Mouse (Mus musculus) testis, postnatal 10 days (tissue): ENCODE measurements around the gene Thada.
A peak's percentile ranks its signal among the peaks of the same experiment; 100 is the strongest.

Experiments used
- DNase-seq: peaks from one replicate; pipeline ENCODE4 v3.0.0; 2021; ENCODE audit warnings: low spot score

The Thada gene

DNA sequence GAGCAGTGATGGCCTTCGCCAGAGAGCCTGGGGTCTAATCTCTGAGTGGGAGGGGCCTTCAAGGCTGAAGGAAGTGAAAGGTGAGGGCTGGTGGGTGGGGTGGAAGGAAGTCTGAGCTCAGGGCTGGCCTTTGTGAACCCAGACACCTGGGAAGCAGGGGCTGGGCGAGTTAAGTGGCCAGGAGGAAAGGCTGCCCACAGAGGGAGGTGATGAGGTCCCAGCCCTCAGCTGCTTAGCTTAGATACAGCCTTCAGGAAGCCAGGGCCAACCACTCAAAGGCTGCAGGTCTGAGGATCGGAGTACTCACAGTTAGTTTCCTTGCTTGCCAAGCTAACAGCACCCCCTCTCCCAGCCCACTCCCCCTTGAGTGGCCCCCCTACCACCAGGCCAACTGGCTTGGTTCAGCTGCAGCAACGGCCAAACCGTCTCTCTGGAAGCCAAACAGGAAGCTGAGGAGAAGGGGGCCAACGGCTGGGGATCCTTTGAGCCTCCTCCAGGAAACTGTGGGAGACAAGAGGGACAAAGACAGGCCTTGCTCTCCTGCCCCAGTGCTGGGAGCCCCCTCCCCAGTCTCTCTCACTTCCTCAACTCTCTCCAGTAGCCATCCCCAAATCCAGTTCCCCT, 304.7 kb downstream of the Thada start:
- DNase-seq: peak; percentile 47

GRCm38 (mm10) chr17:84158891-84159290, 307.1 kb downstream of the Thada start:
- DNase-seq: peak; percentile 25

GRCm38 (mm10) chr17:84158461-84158795, 307.6 kb downstream of the Thada start:
- DNase-seq: no peak

- DNase-seq: peak; percentile 35
These were observed 308.1 kb downstream of the Thada start for GRCm38 (mm10) chr17:84157743-84158460.

GRCm38 (mm10) chr17:84156748-84157742, 309.0 kb downstream of the Thada start:
- DNase-seq: peak; percentile 38

DNA sequence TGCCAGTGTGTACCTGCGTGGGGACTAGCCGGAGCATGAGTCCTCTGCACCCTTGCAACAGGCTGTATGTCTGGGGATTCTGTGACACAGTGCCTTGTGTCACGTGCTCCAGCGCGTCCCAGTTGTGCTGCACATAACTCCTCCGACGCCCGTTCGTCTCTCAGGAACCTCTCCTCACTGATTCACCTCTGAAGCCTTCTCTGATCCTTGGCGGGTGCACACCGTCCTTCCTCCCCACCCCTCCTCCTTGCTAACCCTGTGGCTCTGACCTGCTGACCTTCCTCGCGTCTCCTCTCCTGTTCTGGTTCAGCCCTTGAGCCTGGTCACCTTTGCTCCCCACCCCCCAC, 309.8 kb downstream of the Thada start:
- DNase-seq: no peak

- DNase-seq: peak; percentile 32
These were observed 310.3 kb downstream of the Thada start for GRCm38 (mm10) chr17:84155516-84156226.

- DNase-seq: peak; percentile 30
These were observed 311.0 kb downstream of the Thada start for GRCm38 (mm10) chr17:84155029-84155338.

GRCm38 (mm10) chr17:84154302-84155028, 311.5 kb downstream of the Thada start:
- DNase-seq: peak; percentile 45

- DNase-seq: peak; percentile 37
These were observed 312.8 kb downstream of the Thada start for GRCm38 (mm10) chr17:84152976-84153786.

DNA sequence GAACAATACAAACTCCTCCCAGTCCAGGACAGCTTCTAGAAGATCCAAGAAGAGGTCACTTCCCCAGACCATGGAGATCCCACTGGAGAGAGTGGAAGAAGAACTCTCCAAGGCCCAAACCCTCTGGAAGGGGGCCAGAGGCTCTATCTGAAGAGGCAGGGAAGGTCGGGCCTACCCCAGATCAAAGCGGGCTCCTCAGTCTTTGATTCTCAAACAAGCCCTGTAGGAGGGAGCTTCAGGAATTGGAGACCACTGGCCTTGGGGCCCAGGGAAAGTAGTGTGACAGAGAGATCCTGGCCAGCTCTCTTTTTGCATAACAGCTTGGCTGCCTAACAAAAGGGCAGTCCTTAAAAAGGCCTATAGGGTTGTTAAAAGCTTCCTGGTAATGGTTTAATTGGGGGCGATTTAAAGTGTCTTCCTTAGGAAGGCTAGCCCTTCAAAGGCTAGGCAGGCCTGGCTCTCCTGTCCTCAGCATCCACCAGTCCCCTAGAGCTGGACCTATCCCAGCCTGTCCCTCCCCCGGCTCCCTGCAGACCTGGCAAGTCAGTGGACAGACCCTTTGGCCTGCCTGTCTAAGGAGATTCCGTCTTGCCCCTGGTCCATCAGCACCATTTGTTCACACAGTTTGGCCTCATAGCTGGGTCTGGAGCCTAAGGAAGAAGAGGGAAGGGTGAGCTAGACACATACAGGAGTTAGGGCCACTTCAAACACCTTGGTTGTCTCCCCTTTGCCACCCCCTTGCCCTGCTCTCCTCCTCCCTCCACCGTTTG, 313.6 kb downstream of the Thada start:
- peak; percentile 52 for DNase-seq

- DNase-seq: peak; percentile 33
These were observed 314.7 kb downstream of the Thada start for GRCm38 (mm10) chr17:84151306-84151705.

DNA sequence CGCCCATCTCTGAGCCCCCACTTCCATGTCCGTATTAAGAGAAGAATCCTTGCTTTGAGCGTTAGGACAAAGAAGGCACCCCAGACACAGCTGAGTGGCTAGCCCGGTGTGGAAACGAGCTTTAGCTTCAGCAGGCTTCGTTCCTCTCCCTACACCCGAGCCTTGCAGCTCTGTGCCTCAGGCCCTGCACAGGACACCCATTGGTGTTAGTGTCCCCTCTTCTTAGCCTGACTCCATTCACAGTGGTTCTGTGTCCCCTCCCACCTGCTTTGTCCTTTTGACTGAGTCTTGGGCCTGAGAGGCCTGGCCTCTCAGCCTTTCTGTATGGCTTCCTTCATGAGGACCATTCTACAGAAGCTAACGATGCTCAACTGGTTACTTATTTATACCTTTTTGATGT, 315.7 kb downstream of the Thada start:
- DNase-seq: peak; percentile 27

- DNase-seq: peak; percentile 40
These were observed 316.4 kb downstream of the Thada start for GRCm38 (mm10) chr17:84149566-84149965.

DNA sequence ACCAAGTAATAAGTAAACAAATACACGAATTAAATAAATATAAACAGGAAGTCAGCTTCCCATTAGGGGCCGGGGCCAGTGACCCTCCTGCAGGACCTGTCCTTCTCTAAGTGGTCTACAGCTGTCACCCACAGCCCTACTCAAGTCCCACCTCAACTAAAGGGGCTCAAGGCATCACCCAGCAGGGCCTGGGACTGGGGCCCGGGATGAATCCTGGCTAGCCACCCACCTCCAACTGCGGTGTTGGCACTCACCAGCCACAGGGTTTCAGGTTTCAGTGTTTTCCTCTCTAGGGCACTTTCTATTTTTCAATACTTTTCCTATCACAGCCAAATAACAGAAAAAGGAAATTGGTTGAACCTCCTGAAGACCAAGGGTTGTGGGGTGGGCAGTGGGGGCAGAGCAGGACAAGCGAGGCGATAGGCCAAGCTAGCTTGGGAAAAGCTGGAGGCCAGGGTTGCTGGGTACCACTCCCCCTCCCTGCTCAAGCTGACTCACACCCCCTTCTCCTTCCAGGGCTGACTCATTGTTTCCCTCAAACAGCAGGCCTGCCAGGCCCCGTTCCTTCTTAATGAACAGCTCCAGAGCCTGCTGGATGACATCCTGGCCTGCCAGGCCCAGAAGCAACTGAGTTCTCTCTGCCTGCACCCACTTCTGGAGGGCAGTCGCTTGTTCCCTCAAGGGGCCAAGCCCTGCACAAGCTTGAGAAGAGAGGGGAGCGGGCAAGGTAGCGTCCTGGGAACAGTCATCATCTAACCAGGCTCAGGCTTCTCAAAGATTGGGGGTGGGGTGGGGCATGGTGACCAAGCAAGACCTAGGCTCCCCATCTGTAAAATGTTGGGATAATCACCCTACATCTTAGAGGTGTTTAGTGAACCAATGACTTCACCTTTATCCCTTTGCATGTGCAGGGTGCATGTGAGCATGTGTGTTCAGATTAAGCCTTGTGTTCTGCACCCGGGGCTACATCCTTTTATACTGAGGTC, 317.2 kb downstream of the Thada start:
- peak; percentile 50 for DNase-seq

DNA sequence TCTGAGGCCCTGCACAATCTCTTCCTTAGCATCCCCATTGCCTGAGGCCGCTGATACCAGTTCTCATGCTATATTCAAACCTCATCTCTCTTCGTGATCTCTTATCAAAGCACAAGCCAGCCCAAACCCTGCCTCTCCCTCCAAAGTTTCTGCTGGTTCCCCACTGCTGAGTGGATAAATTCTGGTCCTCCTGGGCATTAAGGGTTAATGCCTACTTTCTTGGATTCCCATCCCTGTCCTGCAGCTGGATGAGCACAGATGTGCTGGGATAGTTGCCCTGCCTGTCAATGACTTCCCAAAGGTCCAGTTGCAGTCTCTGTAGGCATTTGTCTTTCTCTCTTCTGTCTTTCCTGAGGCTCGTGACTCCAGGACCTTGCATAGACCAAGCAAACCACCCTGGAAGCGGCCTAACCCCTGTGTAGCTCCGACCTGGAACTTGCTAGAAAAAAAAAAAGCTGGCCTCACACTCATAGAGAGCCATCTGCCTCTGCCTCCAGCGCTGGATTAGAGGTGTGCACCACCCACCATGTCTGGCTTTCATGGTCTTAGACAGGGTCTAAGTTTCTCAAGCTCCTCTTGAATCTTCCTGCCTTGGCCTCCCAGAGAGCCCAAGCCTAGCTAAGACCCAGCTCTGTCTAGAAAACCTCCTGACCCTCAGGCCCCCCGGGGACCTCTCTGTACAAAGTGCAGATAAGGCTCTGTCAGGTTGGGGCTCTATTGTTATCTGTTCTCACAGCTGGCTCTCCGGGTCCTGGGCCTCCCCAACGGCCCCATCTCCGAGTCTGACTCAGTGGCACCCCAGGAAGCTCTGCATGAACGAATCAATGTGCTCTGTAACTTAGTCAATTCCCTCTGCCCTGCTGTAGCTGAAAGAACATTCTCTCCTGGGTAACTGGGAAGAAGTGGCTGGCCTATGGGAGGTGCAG, 318.6 kb downstream of the Thada start:
- peak; percentile 34 for DNase-seq

GRCm38 (mm10) chr17:84146458-84147182, 319.4 kb downstream of the Thada start:
- DNase-seq: no peak
